Mouse (Mus musculus) stomach, postnatal 0 days (tissue): ENCODE measurements at regions not wholly inside any gene's neighbourhood (a gene's known extent, or its start where the extent isn't known, plus 50 kb on each side); places are given as distances from the start of the nearest gene placed in this dataset.

Experiments used
- ATAC-seq: fragments of 200-750 bp; cut with Nextera tagmentation; 2 replicates; pipeline ENCODE4 v1.8.0; 2017; ENCODE audit not compliant: low FRiP score, low TSS enrichment
- DNase-seq: peaks from one replicate; pipeline ENCODE4 v3.0.0-alpha.2; 2016; ENCODE audit warnings: low spot score
- H3K27ac ChIP-seq: fragments of 300-500 bp; sonication (generic); replicated peaks from 2 replicates; pipeline ENCODE4 v1.5.1; 2014; ENCODE audit warnings: mild to moderate bottlenecking, control low read depth
- H3K27me3 ChIP-seq: fragments of 300-500 bp; sonication (generic); 2 replicates; pipeline ENCODE4 v1.6.1; 2014; ENCODE audit warnings: low read length; ENCODE audit not compliant: control insufficient read depth, insufficient read depth
- H3K36me3 ChIP-seq: fragments of 300-500 bp; sonication (generic); 2 replicates; pipeline ENCODE4 v1.6.1; 2014; ENCODE audit warnings: low read length, mixed read lengths; ENCODE audit not compliant: control insufficient read depth, insufficient read depth
- H3K4me1 ChIP-seq: fragments of 300-500 bp; sonication (generic); replicated peaks from 2 replicates; pipeline ENCODE4 v1.6.1; 2014; ENCODE audit warnings: antibody characterized with exemption; ENCODE audit not compliant: control insufficient read depth, insufficient read depth
- H3K4me2 ChIP-seq: fragments of 300-500 bp; sonication (generic); replicated peaks from 2 replicates; pipeline ENCODE4 v1.6.1; 2014; ENCODE audit warnings: low read depth, mild to moderate bottlenecking, control low read depth, moderate library complexity
- H3K4me3 ChIP-seq: fragments of 300-500 bp; sonication (generic); 2 replicates; pipeline ENCODE4 v1.5.1; 2014; ENCODE audit warnings: low read depth, low read length, control low read depth
- H3K9ac ChIP-seq: fragments of 300-500 bp; sonication (generic); 2 replicates; pipeline ENCODE4 v1.6.1; 2014; ENCODE audit warnings: mild to moderate bottlenecking, low read length, control low read depth, mixed read lengths
- H3K9me3 ChIP-seq: fragments of 300-500 bp; sonication (generic); 2 replicates; pipeline ENCODE4 v1.6.1; 2016; ENCODE audit warnings: low read length; ENCODE audit not compliant: control insufficient read depth
- CTCF ChIP-seq: IDR thresholded peaks from 2 replicates; pipeline ENCODE4 v1.5.1; 2016; ENCODE audit warnings: antibody characterized with exemption, low read depth, mild to moderate bottlenecking, moderate library complexity
- EP300 ChIP-seq: optimal IDR thresholded peaks from 2 replicates; pipeline ENCODE3; 2016; ENCODE audit warnings: antibody characterized with exemption
- WGBS: fragments of 180-500 bp; shearing (Covaris S2); extraction: QIAGEN DNeasy Blood & Tissue Kit; methylation state at CpG from one replicate; pipeline ENCODE4 v1.1.7; 2014; 5-methylcytosine and 5-hydroxymethylcytosine counted together

DNA sequence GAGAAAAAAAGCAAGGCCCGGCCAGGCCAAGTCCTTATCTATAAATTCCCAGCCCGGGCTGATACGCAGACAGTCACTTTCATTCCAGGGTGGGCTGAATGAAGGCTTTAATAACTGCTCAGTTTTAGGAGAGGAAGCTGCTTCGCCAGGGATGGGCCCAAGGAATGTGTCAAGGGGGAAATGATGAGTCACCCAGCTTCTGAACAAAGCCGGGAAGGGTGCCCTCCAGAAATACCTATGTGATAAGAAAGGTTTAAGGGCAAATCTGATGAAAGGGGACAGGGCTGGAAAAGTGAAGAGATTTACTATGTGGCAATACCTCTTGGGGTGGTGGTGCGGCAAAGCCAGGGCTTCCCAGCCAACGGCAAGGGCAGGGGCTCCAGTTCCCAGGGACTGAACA lies 145.6 kb downstream of the Samd5 start:
- no peak overlapping the region for H3K4me3 ChIP-seq
- H3K9me3 ChIP-seq: no peaks in the 10 kb centered on the region
- ATAC-seq (no peak), DNase-seq (no peak)
- no peaks in the 10 kb centered on the region for H3K36me3 ChIP-seq
- no peak overlapping the region for H3K9ac ChIP-seq
- no peak for TF ChIP-seq CTCF
- no peak for TF ChIP-seq EP300
- no peaks in the 10 kb centered on the region for H3K27me3 ChIP-seq
- 26% methylated on average over 7 of the region's 7 CpGs for WGBS
- H3K27ac ChIP-seq: no peak overlapping the region
- H3K4me2 ChIP-seq: no peak overlapping the region
- no peaks in the 10 kb centered on the region for H3K4me1 ChIP-seq

DNA sequence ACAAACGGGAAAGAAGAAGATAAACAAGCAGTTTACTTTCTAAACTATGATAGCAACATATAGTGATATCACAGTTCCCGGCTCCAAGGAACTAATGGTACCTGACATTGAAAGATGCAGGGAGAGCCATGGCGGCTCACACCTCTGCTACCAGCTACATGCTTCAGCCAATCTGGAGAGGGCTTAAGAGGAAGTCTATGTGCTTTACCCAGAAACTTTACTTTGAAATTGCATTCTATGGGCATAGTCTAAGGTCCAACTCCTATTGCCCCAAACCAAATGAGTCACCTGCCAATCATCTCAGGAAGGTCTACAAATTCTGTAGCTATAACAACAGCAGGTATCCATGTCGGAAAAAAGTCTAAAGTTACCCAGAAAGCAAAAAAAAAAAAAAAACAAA lies 146.9 kb downstream of the Samd5 start:
- ATAC-seq (no peak), DNase-seq (no peak)
- H3K4me2 ChIP-seq: no peak overlapping the region
- 65% methylated on average over 4 of the region's 4 CpGs for WGBS
- H3K4me1 ChIP-seq: no peaks in the 10 kb centered on the region
- H3K9ac ChIP-seq: no peak overlapping the region
- H3K27ac ChIP-seq: no peak overlapping the region
- H3K27me3 ChIP-seq: no peaks in the 10 kb centered on the region
- no peak for TF ChIP-seq EP300
- TF ChIP-seq CTCF: no peak
- no peak overlapping the region for H3K4me3 ChIP-seq
- no peaks in the 10 kb centered on the region for H3K36me3 ChIP-seq
- no peaks in the 10 kb centered on the region for H3K9me3 ChIP-seq

DNA sequence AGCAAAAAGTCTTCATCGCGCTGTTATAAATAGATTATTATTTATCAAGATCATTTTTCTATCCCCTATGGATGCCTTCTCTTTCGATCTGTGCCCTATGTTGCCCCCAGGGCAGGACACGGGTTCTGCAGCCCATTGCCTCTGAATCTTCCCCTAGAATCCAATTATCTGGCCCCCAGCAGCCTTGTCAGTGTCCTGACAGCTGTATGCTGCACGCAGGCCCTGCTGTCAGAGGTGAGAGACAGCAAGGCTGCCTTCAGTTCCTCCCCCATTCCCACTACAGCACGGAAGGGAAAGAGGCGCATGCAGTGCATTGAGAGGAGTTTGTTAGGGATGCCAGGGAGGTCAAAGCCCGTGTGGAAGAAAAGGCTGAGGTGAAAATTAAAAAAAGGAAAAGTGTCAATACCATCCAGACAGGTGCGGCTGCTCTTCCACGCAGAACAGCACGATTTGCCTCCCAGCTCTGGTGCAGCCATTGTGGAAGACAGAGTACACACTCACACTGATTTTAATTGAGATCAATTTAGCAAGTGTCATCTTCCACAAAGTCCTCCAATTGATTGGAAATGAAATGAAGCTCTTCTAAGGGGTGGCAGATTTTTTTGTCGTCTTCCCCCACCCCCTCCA lies 165.1 kb downstream of the Samd5 start:
- Histone ChIP-seq H3K27ac (no peak overlapping the region), H3K9ac (no peak overlapping the region), H3K27me3 (no peaks in the 10 kb centered on the region), H3K36me3 (no peaks in the 10 kb centered on the region), H3K4me2 (no peak overlapping the region), H3K4me3 (no peak overlapping the region), H3K9me3 (no peaks in the 10 kb centered on the region), H3K4me1 (no peaks in the 10 kb centered on the region)
- DNase-seq: no peak
- no peak for ATAC-seq
- TF ChIP-seq EP300 (no peak), CTCF (no peak)
- WGBS: 69% methylated on average over 12 of the region's 12 CpGs

DNA sequence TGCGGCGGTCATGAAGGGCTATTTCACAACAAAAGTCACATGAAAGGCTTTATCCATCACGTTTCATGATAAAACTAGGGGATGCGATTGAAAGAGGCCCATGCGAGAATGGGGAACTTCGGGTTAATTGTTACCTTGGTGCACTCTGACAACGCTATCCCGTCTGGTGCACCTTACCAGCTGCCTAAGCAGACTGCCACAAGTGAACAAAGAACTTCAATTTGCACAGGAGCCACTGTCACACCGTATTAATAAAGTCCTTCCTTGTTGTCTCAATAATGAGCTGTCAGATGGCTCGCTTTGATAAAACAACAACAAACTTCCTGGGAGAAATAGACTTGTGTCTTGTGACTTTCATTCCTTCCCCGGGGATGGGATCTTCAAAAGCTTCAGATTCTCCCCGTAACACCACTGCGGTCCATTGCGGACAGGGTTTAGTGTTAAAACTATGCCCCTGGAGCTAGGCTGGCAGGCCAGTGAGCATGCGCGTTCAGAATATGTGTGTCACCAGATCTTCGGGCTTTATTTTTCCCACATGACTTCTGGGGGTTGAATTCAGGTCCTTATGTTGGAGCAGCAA lies 165.8 kb downstream of the Samd5 start:
- ATAC-seq: no peak
- no peaks in the 10 kb centered on the region for H3K4me1 ChIP-seq
- no peak for DNase-seq
- H3K36me3 ChIP-seq: no peaks in the 10 kb centered on the region
- H3K4me3 ChIP-seq: no peak overlapping the region
- H3K4me2 ChIP-seq: no peak overlapping the region
- H3K27me3 ChIP-seq: no peaks in the 10 kb centered on the region
- TF ChIP-seq CTCF (no peak), EP300 (no peak)
- 67% methylated on average over 17 of the region's 17 CpGs for WGBS
- no peak overlapping the region for H3K27ac ChIP-seq
- H3K9me3 ChIP-seq: no peaks in the 10 kb centered on the region
- H3K9ac ChIP-seq: no peak overlapping the region

DNA sequence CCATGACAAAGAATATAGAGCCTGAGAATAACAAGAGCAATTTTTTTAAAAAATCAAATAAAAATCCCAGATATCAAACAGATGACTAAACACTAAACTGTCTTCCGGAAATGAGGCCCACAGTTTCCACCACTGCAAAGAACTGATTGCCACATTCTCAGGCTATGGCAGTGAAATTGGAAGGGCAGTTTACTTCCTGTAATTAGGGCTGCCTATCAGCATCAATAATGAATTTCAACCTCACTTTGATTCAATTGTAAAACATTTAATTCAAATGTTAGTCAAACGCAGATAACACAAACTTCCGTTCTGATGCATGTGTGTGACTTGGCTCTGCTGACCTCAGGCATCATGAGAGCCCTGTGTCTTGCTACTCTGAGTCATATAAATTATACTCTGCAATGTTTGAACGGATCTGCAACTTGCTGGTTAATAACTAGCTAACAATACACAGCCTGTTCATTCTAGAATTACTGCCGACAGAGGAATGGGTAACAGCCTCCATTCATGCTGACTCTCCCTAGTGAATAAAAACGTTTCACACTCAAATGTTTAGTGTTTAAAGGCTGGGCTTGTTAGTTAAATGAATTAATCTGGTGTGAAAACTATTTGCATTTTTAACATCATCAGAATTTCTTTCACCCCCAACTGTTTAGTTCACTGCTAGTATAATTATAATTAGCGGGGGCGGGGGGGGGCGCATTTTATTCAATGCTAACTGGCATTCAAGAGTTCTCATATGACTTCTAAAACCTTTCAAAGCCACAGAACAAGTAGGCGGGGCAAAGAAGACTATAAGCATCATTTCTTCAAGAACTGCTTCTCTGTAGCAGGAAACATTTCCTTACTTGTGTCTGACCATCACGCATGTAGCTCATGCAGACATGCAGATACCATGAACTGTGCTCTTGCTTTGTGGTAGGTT lies 171.2 kb downstream of the Samd5 start:
- Histone ChIP-seq H3K4me3 (no peak overlapping the region), H3K9me3 (no peaks in the 10 kb centered on the region), H3K9ac (no peak overlapping the region), H3K4me1 (no peaks in the 10 kb centered on the region), H3K4me2 (no peak overlapping the region), H3K27me3 (no peaks in the 10 kb centered on the region), H3K36me3 (no peaks in the 10 kb centered on the region), H3K27ac (no peak overlapping the region)
- WGBS: 54% methylated on average over 11 of the region's 11 CpGs
- TF ChIP-seq CTCF (no peak), EP300 (no peak)
- ATAC-seq (peak; percentile 90), DNase-seq (no peak)

DNA sequence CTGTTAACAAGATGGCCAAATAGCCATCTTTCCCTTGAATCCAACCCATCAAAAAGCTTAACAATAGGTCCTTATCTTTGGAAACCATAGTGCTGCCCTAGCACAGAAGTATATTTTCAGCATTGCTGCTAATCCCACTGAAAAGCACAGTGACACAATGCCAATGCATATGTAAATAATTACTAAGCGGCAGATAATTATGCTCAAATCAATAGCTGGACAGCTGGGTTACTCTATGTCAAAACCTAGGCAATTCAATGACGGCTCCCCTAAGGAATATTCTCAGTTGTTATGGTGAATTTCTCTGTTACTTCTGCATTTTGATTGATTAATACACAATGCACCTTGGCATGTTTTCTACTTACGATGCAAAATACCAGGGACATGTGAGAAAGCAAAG lies 176.5 kb downstream of the Samd5 start:
- H3K9ac ChIP-seq: no peak overlapping the region
- no peak overlapping the region for H3K4me2 ChIP-seq
- H3K4me1 ChIP-seq: no peaks in the 10 kb centered on the region
- WGBS: 76% methylated on average over 3 of the region's 3 CpGs
- no peak overlapping the region for H3K4me3 ChIP-seq
- no peak overlapping the region for H3K27ac ChIP-seq
- H3K9me3 ChIP-seq: no peaks in the 10 kb centered on the region
- DNase-seq: no peak
- no peaks in the 10 kb centered on the region for H3K27me3 ChIP-seq
- no peak for TF ChIP-seq EP300
- TF ChIP-seq CTCF: no peak
- no peaks in the 10 kb centered on the region for H3K36me3 ChIP-seq
- ATAC-seq: no peak
